Mouse (Mus musculus): ENCODE measurements around the gene Isg20l2.
"Not testable (repeated sequence)": the region's sequence is repeated elsewhere in the genome, so short reads cannot be mapped to it uniquely, and the experiment has no call there.

Isg20l2 gene

GRCm38 (mm10) chr3:87930078-87930795, at the start of gene Isg20l2, which contains the start of gene Rrnad1:
TSS of gene Isg20l2 (plus strand) at chr3:87930314.
TSS of gene Rrnad1 (minus strand) at chr3:87930717.
- peak; percentile 94 for DNase-seq

DNA sequence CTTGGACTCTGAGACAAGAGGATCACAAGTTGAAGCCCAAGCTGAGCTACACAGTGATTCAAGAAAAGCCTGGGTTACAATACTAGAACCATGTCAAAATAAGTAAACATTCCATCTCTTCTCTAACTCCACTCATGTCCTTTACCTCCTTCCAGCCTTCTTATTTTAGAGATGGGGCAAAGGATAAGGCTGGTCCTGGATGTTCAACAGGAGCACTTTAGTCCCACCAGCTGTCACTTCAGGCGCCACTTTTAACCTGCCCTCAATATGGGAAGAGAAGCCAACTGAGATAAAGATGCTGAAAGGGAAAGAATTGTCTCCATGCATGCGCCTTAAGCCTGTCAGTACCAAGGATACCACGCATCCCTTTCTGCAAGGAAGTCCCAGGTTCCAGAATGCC, 45.8 kb upstream of the Isg20l2 start:
- no peak for DNase-seq

GRCm38 (mm10) chr3:87884708-87885251, 45.3 kb upstream of the Isg20l2 start:
- DNase-seq: peak; percentile 69

GRCm38 (mm10) chr3:87885281-87886003, 44.7 kb upstream of the Isg20l2 start, which contains the start of gene Prcc:
TSS of gene Prcc (minus strand) at chr3:87885608.
- peak; percentile 90 for DNase-seq

DNA sequence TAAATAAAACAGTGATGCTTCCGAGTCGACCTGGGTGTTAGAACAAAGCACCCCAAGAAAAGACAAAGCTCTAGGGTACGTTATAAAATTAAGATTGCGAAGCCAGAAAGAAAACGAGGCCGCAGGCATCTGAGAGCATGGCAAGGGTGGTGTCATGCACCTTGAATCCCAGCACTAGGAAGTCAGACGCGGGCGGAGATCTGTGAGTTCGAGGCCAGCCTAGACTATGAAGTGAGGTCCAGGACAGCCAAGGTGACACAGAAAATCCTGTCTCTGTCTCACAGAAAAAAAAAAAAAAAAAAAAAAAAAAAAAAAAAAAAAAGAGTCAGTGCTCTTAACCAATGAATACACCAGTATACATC, 44.1 kb upstream of the Isg20l2 start:
- peak; percentile 61 for DNase-seq

GRCm38 (mm10) chr3:87886416-87886815, 43.7 kb upstream of the Isg20l2 start:
- no peak for DNase-seq

DNA sequence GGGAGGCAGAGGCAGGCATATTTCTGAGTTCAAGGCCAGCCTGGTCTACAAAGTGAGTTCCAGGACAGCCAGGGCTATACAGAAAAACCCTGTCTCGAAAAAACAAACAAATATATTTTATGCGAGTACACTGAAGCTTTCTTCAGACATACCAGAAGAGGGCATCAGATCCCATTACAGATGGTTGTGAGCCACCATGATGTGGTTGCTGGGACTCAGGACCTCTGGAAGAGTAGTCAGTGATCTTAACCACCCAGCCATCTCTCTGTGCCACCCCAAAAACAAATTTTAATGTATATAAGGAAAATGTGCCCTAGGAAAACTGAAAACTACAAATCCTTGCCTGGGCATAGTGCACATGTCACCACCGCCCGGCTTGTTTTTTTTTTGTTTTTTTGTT, 42.7 kb upstream of the Isg20l2 start:
- not testable (repeated sequence) for DNase-seq

- no peak for DNase-seq
These were observed 38.6 kb upstream of the Isg20l2 start for GRCm38 (mm10) chr3:87891481-87891880.

DNA sequence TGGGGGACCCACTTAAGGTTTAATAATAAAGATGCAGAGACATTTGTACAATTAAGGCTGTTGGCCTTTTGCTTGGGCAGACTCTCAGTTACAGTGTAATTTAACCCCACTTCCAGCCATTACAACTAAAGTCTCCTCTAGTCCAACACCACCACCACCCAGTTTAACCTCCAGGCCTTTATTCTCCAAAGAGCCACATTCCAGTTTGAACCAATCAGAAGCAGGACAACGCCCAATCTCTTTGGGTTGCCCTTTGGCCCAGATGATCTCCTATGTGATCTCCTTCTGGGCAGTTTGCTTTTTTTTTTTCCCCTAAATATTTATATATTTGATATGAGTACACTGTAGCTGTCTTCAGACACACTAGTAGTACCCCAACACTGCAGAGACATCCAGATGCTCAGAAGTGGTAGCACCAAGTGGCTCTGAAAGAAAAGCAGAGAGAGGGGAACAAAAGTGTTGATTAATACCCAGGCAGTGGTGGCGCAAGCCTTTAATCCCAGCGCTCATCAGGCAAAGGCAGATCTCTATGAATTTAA, 36.7 kb upstream of the Isg20l2 start:
- no peak for DNase-seq

DNA sequence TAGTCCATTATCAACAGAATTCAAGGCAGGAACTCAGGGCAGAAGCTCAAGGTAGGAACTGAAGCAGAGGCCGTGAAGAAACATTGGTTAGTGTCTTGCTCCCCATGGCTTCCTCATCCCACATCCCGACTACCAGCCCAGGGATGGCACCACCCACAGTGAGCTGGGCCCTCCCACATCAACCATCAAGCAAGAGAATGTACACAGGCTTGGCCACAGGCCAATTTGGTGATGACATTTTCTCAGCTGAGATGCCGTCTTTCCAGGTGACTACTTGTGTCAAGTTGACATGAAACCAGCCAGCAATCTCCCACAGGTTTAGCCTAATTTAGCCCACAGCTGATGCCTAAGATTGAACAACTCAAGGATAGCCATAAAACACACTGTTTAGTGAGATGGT, 30.8 kb upstream of the Isg20l2 start:
- DNase-seq: no peak

DNA sequence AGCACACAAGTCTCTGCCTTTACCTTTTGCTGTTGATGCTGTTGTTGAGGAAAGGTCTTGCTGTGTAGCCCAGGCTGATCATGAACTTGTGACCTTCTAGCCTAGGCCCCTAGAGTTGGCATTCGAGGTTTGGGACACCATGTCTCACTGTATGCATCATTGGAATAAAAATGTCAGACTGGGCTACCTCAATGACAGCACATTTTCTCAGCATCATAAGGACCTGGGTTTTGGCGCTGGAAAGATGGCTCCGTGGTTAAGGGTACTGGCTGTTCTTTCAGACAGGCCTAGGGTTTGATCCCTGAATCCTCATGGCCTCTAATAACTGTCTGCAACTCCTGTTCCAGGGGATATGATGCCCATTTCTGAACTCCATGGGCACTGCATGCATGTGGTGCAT, 30.3 kb upstream of the Isg20l2 start:
- no peak for DNase-seq

DNA sequence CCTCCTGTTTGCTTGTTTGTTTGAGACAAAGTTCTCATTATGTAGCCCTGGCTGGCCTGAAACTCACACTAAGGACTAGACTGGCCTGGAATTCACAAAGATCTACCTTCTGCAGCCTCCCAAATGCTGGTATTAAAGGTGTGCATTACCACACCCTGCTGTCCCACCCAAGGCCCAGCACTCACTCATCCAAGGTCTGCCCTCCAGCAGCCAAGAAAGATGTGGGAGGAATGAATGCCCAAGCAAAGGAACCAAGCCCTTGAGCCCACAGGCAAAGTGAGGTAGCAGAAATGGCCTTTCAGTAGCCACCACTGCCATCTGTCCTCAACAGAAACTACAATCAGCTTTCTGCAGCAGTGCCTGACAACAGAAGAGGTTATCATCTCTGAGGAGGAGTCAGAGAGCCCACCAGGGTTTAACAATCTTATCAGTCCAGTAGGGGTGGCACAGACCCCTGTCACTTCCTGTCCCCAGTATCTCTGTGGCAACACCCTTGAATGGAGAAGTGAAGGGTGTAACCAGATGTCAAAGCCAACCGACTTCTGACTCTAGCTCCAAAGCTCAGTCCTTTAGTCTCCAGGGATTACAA, 29.0 kb upstream of the Isg20l2 start:
- no peak for DNase-seq

- not testable (repeated sequence) for DNase-seq
These were observed 28.2 kb upstream of the Isg20l2 start for GRCm38 (mm10) chr3:87901959-87902358.

GRCm38 (mm10) chr3:87903821-87904220, 26.3 kb upstream of the Isg20l2 start:
- DNase-seq: no peak

GRCm38 (mm10) chr3:87905880-87906485, 24.1 kb upstream of the Isg20l2 start, which contains the start of gene Hdgf:
TSS of gene Hdgf (plus strand) at chr3:87906321.
- DNase-seq: peak; percentile 93

DNA sequence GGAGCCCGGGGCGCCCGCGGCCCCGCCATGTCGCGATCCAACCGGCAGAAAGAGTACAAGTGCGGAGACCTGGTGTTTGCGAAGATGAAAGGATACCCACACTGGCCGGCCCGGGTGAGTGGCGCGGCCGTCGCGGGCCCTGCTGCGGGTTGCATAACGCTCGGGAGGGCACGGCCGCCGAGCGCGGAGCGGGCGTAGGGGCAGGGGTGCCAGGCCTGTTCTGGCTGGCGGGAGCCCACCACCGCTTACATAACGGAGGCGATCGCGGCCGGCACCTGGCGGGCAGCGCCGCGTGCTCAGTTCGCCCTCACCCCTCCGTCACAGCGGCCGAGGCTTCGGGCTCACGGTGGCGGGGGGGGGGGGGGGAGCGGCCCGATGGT, 23.5 kb upstream of the Isg20l2 start:
- DNase-seq: peak; percentile 67

DNA sequence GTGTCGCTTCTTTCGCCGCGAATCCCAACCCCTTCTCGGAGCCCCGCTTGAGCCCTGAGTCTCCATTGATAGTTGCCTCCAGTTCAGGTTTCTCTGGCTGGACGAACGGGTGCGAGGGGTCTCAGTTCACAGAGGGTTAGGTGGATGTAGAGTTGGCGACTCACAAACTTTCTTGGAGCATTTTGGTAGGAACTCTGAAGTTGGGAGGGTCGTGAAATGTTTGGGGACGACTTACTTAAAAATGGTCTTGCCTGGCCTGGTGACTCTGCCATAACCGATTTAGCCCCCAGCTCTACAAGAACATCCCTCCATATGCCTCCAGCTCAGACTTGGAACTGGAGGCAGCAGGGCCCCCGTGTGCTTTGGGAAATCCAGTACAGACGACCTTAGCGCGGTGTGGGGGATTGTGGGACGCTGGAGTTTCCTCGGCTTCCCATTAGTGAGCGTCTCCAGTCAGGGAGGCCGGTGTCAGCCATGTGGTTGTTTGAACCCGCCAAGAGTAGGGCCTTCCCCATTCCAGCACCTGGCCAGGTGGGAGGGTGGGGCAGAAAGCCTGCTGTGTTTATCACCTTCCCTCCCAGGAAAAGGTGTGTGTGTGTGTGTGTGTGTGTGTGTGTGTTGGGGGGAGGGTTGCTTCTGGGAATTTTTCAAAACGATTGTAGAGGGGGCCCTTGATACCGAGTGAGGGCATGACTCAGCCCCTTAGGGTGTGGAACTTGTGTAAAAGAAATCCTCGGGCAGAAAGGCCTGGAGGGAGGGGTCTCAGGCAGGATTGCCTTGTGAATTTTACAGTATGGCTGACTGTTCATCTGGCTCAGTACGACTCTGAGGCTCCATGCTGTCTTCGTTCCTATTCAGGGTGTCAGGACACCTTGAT, 22.9 kb upstream of the Isg20l2 start:
- DNase-seq: no peak

- DNase-seq: no peak
These were observed 22.2 kb upstream of the Isg20l2 start for GRCm38 (mm10) chr3:87907906-87908305.

GRCm38 (mm10) chr3:87909381-87909780, 20.7 kb upstream of the Isg20l2 start:
- no peak for DNase-seq

GRCm38 (mm10) chr3:87909874-87910273, 20.2 kb upstream of the Isg20l2 start:
- no peak for DNase-seq

DNA sequence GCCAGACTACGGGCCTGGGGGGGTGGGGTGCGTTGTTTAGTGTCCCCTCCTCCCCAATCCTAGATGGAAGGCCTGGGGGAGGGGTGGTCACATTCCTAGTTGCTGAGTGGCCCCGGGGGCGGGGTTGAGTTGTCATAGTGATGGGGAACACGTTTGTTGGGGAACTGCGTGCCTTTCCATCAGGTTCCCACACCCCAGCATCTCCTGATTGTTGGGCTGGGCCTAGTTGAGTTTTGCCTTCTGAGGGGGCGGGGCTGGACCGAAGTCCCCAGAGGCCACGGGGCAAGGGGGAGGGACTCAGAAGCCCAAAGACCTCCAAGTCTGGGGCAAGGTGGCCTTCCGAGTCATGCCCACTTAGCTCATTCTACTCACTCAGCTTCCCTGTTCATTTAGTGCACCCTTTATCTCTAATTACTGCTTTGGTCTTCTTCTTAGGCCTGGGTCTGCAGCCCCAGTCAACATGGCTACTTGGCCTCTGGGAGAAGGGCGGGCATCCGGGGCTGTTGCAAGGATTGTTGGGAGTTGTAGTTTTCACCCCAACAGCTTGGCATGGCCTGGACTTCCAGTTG, 19.5 kb upstream of the Isg20l2 start:
- peak; percentile 55 for DNase-seq
